Mouse (Mus musculus): ENCODE results near the gene Rrp9.
A peak's percentile ranks its signal among the peaks of the same experiment; 100 is the strongest.
"Not testable (repeated sequence)": the region's sequence is repeated elsewhere in the genome, so short reads cannot be mapped to it uniquely, and the experiment has no call there.

Gene Rrp9

GRCm38 (mm10) chr9:106476002-106476923 is 500 bp downstream of the Rrp9 start:
- DNase-seq = peak; percentile 72

GRCm38 (mm10) chr9:106476924-106477484 is 1.2 kb downstream of the Rrp9 start, which contains the start of gene Parp3:
Parp3 (minus strand) TSS chr9:106476949.
- DNase-seq = peak; percentile 99

DNA sequence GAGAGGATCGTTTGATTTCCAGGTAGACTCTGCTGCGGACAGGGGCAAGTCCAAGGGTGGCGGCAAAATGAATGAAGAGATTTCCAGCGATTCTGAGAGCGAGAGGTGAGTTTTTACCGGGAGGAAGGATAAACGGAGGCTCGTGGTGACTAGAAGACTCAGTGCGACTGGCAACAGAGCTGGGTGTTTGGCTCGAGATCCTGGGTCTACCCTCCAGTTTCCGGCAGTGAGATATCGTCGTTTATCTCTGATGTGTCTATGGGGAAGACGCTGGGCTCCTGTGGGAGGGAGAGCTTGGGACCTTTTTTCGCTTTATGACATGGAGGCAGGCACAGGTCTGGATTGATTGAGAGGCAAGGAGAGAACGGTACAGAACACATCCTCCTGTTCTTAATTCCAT is 1.9 kb downstream of the Rrp9 start:
- no peak for DNase-seq

DNA sequence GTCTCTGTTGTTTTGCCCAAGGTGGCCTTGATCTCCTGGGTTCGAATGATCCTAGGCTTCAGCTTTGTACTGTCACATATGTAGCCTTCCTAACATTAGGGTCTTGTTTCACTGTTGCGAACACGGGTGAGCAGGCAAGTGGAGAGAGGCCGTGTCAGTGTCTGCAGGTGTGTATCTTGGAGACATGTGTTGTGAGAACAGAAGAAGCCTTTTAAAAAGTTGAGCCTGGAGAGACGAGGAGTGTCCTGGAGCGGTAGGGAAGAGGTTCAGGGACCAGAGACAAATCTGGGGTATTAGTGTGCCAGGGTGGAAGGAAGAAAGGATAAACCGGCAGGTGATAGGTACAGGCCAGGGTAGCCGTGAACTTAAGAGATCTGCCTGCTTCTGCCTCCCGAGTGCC is 2.3 kb downstream of the Rrp9 start:
- DNase-seq = no peak

- no peak for DNase-seq
These were observed 4.8 kb downstream of the Rrp9 start for GRCm38 (mm10) chr9:106480541-106480940.

GRCm38 (mm10) chr9:106481075-106481474 is 5.3 kb downstream of the Rrp9 start:
- DNase-seq = no peak

DNA sequence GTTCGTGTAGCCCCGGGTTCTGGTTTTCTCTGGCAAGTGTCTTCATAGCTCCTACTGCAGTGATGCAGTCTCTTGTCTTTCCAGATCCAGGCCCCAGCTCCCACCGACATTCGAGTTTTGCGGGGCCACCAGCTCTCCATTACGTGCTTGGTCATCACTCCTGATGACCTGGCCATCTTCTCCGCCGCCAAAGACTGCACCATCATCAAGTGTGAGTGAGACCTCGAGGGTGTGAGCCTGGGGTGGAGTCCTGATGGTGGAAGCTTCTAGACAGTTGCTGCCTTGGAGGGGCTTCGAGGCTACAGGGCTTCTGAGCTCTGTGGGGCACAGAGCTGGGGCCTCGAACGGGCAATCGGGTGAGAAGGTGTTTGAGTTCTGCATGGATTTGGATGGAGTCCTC is 5.9 kb downstream of the Rrp9 start:
- DNase-seq = no peak

- no peak for DNase-seq
These were observed 6.9 kb downstream of the Rrp9 start for GRCm38 (mm10) chr9:106482578-106483115.

GRCm38 (mm10) chr9:106483136-106483535 is 7.4 kb downstream of the Rrp9 start:
- no peak for DNase-seq

GRCm38 (mm10) chr9:106483606-106484005 is 7.8 kb downstream of the Rrp9 start:
- no peak for DNase-seq

- DNase-seq = no peak
These were observed 9.3 kb downstream of the Rrp9 start for GRCm38 (mm10) chr9:106485076-106485475.

DNA sequence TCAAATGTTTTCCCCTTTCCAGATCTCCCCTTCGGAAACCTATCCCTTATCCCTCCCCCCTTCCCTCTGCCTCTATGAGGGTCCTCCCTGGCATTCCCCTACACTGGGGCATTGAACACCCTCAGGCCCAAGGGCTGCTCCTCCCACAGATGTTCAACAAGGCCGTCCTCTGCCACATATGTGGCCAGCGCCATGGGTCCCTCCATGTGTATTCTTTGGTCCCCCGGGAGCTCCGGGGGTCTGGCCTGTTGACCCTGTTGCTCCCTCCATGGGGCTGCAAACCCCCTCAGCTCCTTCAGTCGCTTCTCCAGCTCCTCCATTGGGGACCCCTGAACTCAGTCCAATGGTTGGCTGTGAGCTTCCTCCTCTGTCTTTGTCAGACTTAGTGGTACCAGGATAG is 11.8 kb downstream of the Rrp9 start:
- not testable (repeated sequence) for DNase-seq

- no peak for DNase-seq
These were observed 23.9 kb downstream of the Rrp9 start, which contains the start of gene Iqcf1 for GRCm38 (mm10) chr9:106499667-106500066. Iqcf1 (plus strand) TSS chr9:106499967.

DNA sequence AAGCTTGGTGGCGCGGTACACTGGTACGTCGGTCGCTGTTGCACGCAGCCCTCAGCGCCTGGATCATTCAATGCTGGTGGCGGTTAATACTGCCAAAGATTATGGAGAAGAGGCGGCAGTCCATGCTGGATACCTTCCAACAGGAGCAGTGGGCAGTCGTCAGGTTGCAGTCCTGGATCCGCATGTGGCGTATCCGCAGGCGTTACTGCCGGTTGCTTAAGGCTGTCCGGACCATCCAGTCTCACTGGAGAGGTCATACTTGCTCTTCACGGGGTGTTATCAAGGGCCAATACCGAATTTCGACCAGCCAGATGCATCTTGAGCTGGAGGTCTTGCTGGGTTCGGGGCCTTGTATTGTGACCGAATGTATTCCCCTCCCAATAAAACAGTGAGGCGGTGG is 26.1 kb downstream of the Rrp9 start:
- DNase-seq = no peak

DNA sequence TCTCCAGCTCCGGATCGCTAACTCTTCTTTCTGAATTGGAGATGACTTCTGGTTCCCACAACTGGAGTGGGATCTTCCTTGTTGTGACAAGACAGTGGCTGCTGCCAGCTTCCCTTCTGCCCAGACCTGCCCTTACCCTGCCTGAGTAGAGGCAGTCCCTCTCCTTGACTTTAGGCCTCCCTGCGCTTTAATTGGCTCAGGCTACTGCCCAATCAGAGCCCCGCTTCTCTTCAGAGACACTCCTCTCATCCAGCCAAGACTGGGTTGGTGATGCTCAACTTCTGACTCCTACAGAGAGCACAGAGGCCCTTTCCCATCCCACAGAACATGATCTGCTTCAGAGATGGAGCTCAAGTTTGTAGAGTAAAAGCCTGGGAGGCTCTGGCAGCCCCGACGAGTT is 28.5 kb downstream of the Rrp9 start:
- DNase-seq = no peak

GRCm38 (mm10) chr9:106509356-106509755 is 33.6 kb downstream of the Rrp9 start:
- DNase-seq = no peak

DNA sequence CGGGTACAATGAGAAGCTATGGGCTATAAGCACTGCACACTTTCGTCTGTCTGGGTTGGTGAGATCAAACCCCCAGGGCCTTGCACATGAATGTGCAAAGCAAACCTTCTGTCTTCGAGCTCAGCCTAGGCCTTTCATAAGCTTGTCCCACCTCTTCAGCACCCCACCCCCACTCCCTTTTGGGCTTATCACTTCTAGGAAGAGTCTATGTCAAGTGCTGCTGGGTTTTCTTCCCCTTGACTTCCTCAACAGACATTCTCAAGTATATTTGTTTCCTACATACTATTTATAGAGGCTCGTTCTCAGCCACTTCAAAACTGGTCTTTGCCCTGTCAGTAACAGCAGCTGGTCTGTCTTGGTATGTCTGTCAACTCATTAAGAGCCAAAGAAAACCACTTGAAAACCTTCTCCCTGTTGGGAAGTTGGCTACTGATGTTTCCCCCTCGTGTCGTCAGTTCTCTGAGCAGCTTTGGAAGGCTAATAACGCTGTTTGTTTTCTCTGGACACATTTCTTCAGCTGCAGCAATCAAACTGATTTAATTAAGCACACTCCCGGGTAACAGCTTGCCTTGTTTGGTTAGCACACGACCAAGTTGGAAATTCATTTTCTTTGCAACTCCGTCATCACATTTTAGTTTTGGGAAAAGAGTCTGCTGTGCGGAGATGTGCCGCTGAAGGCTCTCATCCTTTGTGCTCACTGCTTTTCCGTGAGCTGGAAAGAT is 37.1 kb downstream of the Rrp9 start:
- DNase-seq = no peak

DNA sequence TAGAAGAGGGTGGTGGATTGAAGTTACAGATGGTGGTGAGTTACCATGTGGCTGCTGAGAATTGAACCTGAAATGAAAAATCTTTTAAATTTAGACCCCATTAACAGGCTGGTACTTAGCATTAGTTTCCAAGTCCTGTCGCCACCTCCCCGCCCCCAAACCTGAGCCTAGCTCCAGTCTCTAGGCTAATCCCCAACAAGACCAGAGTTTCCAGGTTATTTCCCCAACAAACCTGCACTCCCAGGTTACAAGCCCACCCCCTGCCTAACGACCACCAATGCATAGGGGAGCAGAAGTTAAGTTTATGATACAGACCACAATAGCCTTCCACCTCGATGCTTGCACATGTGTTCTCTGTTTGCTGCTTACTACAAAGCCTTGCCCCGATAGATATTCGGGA is 37.8 kb downstream of the Rrp9 start:
- DNase-seq = no peak

DNA sequence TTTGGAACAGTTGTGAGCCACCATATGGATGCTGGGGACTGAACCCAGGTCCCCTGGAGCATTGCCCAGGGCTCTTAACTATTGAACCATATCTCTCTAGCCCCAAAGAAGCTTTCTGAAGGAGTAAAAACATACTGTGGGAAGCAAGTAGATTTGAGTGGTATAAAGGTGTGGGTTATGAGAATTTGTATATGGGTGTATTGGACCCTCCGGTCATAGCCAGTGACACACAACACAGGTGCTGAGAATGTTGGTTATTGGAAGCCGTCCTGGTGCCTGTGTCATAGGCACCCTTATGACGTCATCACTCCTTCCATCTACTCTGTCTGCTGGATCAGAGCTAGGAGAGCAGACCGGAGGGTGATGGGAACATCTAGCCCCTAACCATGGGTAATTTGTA is 38.5 kb downstream of the Rrp9 start, which contains the start of gene Iqcf5:
Gene Iqcf5 (plus strand): TSS at position 301 of the 400 bp plus-strand sequence.
- no peak for DNase-seq

- DNase-seq = no peak
These were observed 43.7 kb downstream of the Rrp9 start for GRCm38 (mm10) chr9:106519433-106519832.

DNA sequence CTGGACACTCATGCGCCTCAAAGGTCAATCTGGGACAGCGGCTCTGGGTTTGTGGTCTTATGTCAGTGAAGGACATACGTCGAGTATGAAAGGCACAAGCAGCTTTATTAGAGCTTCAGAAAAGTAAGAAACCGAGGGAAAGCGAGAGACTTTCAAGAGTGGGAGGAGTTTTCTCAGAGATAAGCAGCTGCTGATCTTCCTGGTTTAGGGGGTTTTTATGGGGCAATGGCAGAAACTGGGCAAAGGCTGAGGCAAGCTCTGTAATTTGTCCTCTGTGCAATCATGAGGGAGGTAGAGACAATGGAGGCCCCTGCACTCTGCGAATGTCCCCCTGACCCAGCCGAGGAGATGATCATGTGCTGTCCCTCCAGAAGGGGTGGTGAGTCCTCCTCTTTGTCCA is 44.1 kb downstream of the Rrp9 start:
- no peak for DNase-seq

- DNase-seq = no peak
These were observed 56.1 kb downstream of the Rrp9 start for GRCm38 (mm10) chr9:106531833-106532232.

GRCm38 (mm10) chr9:106534296-106534695 is 58.5 kb downstream of the Rrp9 start:
- no peak for DNase-seq
